Mouse (Mus musculus) bone marrow, adult 2 months (tissue): ENCODE data around the gene Ddb1.

Experiments used
- CTCF ChIP-seq: fragments of 200-500 bp; IDR thresholded peaks from 2 replicates; pipeline ENCODE4 v1.5.1; 2011; ENCODE audit warnings: low read length, control low read depth; ENCODE audit not compliant: control insufficient read depth, insufficient read depth
- POLR2A ChIP-seq: fragments of 200-500 bp; IDR thresholded peaks from 2 replicates; pipeline ENCODE4 v1.6.1; 2011; ENCODE audit warnings: low read depth, mild to moderate bottlenecking, control low read depth, low read length, borderline replicate concordance; ENCODE audit not compliant: control insufficient read depth

DNA sequence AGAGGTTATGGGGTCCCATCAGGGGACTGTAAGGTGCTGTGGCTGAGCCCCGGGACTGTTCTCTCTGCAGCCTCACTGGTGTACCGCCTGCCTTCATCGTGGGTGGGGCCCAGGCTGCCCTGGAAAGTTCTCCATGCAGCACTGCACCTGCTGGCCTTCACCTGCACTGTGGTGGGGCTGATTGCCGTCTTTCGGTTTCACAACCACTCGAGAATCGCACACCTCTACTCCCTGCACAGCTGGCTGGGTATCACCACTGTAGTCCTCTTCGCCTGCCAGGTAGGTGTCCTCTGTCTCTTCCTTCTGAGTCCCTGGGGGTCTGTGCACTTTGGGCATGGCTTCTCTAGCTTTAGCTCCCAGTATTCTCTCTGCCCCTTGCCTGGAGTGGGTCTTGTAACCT, 20.0 kb upstream of the Ddb1 start:
- TF ChIP-seq CTCF: no peak
- TF ChIP-seq POLR2A: no peak
